Mouse (Mus musculus) layer of hippocampus, postnatal 25 days (tissue): ENCODE results near the gene Ctrc. TPM values are rescaled to one million over a fixed set of nuclear protein-coding genes. Genes with fewer than 3 reads are reported as not detected.

Experiments used
- DNase-seq, 2 experiments: peaks; one replicate each; pipeline ENCODE4 v3.0.0; 2022; ENCODE audit warnings: mixed read lengths in 2 of 2, low spot score in 1 of 2; ENCODE audit errors: extremely low spot score in 1 of 2
- total RNA-seq, 2 experiments: library from RNA; stranded (reverse); gene quantifications; 2 replicates each; pipeline ENCODE4 v1.2.3; 2021

The Ctrc gene
- total RNA-seq, 2 experiments from 2014 or later: not detected

DNA sequence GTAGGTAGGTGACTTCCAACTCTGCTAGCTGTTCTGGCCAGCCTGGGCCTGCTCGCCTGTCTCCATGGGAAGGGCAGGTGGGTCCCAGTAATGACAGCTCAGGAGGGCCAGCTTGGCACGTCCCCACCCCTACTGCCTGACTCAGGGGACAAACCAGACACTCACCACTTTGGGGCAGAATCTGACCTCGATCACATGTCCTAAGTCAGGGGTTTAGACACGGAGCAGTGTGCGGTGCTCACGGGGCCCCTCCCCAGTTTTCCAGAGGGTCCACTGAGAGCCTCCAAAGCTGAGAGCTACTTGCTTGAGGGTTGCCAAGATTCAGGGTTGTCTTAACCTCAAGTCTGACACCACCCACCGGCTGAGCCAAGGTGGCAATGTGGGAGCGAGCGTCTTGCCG, 21.9 kb upstream of the Ctrc start:
- no peak for DNase-seq

DNA sequence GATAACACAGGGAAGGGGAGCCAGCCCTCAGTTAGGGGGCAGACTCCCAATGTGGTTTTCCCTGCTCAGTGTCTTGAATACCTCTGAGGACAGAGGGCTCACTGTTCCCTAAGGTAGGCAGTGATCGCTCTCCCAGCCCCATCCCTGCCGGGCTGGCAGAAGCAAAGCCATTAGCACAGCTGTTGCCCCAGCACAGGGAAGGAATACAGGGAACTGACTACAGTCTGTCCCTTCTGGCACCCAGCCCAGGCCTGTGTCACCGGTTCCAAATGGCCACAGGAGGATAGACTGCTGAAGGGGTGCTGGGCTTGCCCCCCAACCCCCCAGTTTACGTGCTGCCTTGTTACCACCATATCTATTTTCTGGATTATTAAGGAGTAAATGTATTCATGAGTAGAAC, 21.3 kb upstream of the Ctrc start:
- peak in 1 of 2 experiments; percentile 62 for DNase-seq

DNA sequence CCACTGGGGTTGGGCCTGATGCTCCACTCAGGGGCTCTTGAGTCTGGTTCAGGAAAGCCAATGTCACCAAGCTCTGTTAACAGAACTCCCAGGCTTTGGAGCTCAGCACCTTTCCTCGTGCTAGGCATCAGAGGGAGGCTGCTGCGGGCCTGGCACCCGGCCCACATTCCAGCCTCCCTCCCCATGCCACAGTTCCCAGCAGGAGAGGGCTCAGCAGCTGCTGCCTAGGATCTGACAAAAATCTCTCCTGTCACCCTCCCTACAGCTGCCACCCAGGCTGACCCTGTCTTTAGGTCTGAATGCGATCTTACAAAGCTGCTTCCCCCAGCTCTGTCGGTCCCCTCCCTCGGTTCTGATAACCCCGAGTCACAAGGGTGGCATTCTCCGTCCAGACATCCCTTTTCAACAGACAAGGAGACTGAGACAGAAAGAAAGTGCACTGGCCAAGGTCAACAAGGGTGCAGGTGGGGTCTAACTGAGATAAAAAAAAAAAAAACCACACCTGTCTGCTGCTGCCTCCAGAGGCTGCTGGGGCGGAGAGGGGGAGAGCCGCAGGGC, 20.9 kb upstream of the Ctrc start:
- DNase-seq: no peak

DNA sequence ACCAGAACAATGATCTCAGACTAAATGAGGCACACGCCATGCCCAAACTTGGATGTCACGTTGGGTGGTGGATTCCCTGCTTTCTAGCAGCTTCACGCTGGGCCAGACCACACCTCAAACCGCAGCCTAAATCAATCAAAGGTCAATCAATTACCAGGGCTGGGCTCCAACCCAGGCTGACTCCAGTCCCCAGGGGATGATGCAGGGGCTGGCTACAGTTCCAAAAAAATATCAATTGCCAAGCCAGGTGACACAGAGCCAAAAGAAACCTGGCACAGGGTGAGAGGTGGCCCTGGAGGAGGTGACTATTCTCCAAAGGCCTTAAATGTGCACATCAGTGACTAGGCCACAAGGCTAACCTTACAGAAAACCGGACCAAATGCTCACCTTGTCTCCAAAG, 19.4 kb upstream of the Ctrc start:
- DNase-seq: no peak

DNA sequence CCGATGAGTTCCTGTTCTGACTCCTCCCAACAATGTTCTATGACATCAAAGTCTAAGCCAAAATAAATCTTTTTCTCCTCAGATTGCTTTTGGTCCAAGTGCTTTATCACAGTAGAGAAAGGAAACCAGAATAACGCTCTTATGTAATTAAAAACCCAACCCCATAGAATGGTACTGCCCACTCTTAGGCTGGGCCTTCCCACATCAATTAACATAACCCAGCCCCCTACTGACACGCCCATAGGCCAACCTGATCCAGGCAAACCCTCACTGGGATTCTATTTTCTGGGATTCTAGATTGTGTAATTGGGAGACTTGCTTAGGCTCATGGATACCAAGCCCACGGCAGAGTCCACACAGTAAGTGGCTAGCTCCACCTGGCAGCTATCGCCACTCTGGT, 18.8 kb upstream of the Ctrc start:
- DNase-seq: no peak

DNA sequence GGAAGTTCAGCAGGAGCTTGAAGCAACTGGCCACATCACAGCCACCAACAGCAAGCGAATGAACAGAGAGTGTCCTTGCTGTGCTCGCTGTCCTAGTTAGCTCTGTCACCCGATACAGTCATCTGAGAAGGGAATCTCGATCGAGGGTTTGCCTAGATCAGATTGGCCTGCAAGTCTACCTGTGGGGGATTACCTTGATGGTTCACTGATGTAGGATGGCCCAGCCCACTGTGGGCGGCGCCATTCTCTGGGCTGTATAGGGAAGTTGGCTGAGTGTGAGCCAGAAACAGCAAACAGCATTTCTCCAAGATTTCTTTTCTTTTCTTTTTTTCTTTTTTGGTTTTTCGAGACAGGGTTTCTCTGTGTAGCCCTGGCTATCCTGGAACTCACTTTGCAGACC, 18.3 kb upstream of the Ctrc start:
- DNase-seq: no peak

DNA sequence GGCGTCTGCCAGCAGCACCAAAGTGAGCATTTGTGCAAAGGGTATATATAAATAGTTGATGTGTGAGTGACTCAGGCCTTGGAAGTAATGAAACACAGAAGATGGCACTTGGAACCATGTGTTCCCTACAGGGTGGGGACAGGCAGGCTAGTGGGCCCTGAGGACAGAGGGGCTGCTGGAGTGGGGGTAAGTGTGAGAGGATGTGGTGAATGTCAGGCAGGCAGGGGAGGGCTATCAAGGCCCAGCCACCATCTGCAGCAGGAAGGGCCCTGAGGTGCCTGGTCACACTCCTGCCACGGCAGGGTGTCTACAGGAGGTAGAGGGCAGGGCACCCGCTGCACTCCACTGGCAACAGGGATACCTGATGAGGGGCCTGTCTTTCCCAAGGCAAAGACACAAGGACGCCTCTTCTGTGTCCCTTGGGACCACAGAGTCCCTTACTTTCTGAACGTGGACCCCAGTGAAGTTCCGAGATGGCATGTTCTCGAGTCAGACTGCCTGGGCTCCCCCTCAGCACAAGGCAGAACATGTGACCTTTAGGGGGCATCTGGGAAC, 17.6 kb upstream of the Ctrc start:
- no peak for DNase-seq

DNA sequence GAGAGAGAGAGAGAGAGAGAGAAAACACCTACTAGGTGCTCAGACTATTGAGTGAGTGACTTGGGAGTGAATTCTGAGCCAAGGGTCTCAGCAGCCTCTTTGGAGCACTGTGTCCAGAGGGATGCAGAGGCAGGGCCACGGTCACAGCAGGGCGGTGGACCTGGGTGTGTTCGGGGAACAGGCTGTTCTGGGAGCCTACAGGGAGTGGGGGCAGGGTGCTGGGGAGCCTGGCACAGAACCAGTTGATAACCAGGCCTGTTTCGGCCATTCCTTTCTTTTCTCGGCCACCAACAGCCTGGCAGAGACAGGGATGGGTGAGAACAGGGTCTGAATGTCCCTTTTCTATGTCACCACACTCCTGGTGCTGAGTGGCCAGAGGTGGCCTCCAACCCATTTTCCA, 16.7 kb upstream of the Ctrc start:
- no peak for DNase-seq

DNA sequence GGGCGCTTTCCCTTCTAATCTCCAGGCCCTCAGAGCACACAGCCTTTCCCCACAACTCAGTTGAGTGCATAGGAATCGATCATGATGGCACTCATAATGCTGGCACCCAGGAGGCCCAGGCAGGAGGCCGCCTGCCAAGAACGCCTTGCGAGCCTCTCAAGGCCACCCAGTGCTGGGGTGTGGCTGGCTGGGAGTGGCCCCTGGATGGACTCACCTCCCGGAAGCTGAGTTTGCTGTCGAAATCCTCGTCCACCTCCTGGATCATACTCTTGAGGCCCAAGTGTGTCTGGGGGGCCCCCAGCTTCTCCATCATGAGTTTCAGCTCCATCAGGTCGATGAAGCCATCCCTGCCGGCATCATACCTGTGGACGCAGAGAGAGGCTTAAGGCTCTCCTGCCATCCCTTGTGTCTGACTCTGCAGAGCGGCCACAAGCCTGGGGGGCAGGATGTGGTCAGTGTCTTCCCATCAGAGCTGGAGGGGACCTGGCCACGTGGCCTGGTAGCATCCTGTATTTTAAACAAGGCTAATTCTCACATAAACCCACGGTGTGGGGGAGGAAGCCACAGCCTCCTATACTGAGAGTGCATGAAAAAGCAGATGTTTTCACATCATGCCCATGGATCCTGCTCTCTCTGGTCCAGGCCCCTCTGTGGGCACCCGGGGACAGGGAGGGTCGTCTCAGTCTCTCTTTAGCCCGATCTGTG, 15.6 kb upstream of the Ctrc start:
- DNase-seq: no peak

DNA sequence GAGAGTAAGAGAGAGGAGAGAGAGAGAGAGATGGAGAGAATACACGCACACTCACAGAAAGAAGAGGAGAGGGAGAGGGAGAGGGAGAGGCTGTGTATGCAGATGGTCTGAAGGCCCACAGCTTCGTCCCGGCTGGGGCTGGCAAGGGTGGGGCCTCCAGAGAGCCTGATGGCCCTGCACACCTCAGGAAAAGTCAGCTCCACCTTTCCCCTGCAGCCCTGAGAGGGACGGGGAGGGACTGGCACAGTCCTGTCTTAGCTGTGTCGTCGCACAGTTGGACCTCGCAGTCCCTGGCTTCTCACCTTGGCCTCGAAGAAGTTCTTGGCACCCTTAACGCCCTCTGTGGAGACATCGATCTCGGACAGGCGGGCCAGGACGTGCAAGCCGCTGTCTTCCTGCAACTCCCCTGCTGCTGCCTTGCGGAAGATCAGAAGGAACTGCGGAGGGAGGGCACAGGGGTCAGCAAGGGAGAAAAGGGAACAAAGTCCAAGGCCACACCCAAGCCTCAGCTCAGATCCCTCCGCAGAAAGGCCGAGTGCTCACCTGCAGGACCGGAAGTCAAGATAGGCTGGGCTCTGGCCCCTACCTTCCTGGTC, 14.2 kb upstream of the Ctrc start:
- DNase-seq: no peak

DNA sequence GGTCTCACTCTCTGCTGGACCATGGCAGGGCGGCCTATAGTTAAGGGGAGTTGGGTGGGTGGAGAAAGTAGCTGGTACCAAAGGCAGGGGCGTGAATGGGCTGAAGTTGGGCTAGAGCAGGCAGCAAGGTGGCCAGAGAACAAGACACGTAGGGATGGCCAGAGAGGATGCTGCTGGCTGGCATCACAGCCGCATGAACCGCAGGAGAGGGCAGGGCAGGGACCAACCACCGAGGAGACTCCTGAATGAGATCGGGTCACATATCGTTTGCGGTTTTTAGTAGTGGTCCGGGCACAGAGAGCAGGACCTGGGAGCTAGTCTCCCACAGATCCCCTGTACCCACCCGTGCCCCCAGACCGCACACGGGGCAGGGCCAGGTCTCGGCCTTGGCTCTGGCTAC, 13.2 kb upstream of the Ctrc start:
- no peak for DNase-seq

DNA sequence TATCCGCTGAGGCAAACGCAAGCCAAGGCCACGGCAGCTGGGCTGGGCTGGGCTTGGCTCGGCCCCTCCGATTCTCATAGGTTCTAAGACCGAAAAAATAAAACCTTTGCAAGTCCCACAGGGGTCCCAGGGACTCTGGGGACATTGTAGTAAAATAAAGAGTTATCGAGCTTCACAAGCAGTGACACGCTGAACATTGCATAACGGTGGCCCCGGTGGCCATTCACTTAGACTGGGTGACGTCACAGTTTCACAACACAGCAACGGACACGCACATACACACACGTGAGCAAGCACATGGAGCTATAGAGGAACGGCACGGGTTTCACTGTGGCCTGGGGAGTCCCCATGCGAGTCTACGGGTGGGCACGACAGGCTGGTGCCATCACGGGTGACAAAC, 12.3 kb upstream of the Ctrc start:
- DNase-seq: no peak

DNA sequence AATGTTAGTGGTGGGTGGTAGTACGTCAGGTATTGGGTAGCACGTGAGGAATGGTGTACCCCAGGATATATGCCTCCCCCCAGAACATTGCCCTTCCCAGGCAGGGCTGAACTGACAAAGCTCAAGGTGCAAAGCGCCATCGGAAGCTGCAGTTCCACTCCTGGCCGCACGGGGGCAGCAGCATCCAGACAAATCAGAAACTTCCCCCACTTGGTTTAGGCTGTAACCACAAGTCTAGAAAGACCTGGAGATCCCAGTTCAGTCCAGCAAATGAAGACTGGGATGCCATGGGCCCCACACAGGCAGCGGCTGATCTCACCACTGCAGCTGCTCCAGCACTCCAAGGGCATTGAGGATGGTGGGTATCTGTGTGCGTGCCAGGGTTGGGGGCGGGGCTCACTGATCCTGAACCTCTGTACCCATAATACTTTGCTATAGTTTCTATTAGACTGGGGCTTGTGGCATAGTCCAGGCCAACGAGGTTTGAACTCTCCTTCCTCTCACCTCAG, 11.3 kb upstream of the Ctrc start:
- peak; percentile 89 to 94 for DNase-seq

DNA sequence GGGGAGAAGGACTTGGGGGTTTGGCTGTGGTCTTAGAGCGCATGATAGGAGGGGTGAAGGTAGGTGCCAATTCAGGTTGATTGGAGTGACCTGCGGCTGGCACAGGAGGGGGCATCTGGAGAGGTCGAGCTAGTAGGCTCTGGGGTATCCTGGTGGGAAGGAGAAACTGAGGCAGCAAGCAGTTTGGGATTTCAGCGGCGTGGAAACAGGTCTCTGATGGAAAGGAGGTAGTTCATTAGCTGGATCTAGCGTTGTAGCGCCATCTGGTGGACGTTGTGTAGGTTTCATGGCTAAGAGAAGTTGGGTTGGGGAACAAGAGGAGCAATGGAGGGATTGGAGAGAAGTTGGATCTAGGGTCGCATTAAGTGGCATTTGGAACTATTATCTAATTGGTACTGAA, 7.3 kb upstream of the Ctrc start:
- peak in 1 of 2 experiments; percentile 85 for DNase-seq

DNA sequence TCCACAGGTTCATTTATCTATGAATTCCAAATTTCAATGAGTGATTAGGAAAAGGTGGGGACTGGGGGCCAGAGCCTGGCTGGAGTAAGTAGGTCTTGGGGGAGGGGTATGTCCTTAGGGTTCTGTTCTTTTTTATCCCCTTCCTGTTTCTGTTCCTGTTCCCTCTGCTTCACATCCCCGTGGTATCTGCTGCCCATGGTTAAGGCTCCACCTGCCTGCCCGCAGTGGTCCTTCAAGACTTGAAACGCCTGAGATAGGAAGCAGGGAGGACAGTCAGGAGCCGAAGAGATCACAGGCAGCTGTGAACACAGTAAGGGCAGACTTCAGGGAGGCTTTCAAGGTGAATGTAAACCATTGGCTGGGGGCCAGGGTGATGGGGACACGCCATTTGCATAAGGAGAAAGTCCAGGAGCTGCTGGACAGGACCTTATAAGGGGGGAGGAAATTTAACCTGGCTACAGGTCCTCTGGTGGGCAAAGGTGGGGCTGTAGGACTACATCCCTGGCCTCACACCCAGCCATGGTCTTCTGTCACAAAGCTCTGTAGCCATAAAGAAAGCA, 11.5 kb downstream of the Ctrc start:
- DNase-seq: no peak

DNA sequence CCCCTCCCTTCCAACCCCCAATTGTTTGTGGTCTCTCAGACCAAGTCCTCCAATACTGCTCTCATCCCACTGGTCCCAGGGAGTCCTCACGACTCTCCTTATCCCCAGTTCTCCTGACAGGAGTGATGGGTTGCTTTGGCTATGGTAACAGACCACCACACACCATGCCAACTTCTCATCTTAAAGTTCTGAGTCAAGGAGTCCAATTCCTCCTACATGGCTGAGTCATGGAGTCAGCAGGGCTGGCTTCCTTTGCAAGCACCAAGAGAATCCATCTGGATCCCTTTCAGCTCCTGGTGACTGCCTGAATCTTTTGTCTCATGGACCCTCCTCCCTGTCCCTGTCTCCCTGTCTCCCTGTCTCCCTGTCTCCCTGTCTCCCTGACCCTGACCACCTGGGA, 12.2 kb downstream of the Ctrc start:
- DNase-seq: no peak

DNA sequence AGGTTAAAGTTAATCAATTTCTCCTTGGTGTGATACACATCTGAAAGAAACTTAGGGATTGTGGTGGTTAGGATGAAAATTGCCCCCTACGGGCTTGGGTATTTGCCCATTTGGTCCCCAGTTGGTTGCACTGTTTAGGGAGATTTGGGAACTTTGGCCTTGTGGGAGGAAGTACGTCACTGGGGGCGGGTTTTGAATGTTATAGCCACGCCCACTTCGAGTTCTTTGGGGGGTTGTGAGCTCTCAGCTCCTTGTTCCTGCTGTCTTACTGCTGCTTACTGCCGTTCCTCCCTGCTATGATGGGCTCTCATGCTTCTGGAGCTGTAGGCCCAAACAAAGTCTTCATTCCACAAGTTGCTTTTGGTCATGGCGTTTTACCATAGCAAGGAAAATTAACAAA, 14.8 kb downstream of the Ctrc start:
- DNase-seq: no peak

DNA sequence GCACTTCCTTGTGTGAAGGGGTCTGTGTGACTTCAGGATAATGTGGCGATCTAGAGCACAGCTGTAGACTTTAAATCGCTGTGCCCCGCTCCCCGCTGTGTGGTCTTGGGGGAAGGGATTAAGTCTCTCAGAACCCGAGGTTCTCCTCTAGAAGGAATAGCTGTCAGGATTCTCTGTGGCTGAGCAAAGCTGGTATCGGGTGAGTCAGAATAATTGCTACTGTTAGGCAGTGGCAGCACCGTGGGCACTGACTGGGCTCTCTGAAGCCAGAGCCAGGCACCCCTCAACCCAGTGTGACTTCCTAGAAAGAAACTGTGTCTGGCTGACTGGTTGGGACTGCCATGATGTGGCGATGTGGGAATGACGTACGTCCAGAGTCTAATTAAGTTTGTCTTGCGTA, 15.8 kb downstream of the Ctrc start:
- DNase-seq: no peak

DNA sequence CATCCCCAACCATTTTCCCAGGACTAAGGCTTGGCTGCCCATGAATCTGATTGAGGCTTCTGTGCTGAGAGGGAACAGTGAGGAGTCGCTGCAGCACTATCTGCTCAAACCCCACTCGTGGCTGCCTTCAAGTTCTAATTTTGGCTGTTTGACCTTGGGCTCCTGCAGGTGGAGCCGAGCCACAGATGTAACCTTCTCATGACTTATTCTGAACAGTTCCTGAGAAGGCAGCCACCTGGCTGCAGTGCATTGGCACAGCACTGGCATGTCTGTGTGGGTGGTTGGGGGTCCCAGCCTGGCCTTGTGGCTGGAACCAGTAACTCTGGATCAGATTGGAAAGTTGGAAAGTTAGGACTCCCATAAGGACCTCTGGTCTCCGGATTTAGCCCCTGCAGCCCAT, 18.0 kb downstream of the Ctrc start:
- DNase-seq: no peak

DNA sequence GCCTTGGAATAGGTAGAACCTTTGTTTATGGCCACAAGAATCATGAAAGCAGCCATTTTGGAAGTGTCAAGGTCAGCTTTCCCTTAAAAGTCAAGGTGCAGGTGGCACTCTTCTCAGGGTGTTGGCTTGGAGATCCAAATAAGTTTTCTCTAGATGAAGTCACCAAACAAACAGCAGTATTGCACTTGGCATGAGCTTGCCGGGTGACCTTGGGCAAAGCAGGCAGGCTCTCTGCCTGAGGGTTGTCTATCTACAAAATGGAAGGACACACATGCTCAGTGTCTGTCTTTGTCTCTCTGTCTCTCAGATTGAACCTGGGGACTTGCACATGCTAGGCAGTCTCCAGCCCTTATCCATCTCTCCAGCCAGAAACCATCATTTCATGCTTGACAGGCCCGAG, 18.8 kb downstream of the Ctrc start:
- DNase-seq: no peak

DNA sequence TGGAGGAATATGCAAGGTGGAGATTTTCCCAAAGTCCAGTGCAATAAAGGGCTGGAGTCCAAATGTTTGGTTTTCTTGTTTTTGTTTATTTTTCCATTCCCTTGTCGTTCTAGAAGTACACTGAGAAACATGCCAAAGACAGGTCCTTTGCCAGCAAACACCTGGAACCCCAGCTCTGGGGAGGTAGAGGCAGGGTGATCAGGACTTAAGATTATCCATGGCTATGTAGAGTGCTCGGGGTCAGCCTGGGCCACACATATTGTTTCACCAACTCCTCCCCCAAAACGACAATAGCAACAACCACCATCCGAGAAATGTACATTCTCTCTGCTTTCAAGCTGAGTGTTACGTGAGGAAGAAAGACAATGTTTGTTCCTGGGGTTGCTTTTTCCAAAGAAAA, 20.1 kb downstream of the Ctrc start, which contains the start of gene Cela2a:
Gene Cela2a (minus strand): TSS at position 101 of the 400 bp plus-strand sequence.
- DNase-seq: no peak
